Mouse (Mus musculus) T-helper 17 cell (primary cell): ENCODE data around the gene Samt2.

Experiments
- in situ Hi-C, 2 experiments: fragments of 300-600 bp; cut with MboI, MseI; formaldehyde crosslinking; loops; 1 replicate in 1 of 2; 2 replicates in 1 of 2; pipeline ENCODE4 v1.15.1; 2025; ENCODE audit warnings: high pct_unique_total_duplicates in 2 of 2

Gene Samt2

GRCm38 (mm10) chrX:154579260-154579659 lies at the start of gene Samt2:
Gene Samt2, minus strand, starts transcription at chrX:154579360.
- in situ Hi-C loops: loop anchor here in 1 of 2 experiments (5.0 kb wide), 1 partner anchor 58 kb away; no protein-coding TSS in a partner anchor
